Mouse (Mus musculus) spleen, postnatal 10 days (tissue): Measurements from ENCODE around the gene Sqstm1.
A peak's percentile ranks its signal among the peaks of the same experiment; 100 is the strongest.
"Not testable (repeated sequence)": the region's sequence is repeated elsewhere in the genome, so short reads cannot be mapped to it uniquely, and the experiment has no call there.

Experiments used
- DNase-seq, 2 experiments: peaks; one replicate each; pipeline ENCODE4 v3.0.0; 2021 to 2022; ENCODE audit warnings: low spot score in 2 of 2

The Sqstm1 gene

DNA sequence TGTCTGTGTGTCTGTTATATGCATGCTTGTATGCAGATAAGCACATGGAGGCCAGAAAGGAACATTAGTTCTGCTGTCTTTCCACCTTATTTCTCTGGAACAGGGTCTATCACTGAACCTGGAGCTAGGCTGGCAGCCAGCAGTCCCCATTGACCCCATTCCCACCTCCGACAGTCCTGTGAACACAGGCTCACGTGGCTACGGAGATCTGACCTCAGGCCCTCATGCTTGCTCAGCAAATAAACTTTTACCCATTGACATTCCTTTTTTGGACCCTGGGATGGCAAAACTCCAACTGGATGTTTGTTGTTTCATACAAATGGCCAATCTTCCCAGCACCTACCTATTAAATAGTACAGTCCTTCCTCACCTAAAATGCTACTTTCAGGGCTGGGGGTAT lies 34.3 kb downstream of the Sqstm1 start:
- DNase-seq: no peak

DNA sequence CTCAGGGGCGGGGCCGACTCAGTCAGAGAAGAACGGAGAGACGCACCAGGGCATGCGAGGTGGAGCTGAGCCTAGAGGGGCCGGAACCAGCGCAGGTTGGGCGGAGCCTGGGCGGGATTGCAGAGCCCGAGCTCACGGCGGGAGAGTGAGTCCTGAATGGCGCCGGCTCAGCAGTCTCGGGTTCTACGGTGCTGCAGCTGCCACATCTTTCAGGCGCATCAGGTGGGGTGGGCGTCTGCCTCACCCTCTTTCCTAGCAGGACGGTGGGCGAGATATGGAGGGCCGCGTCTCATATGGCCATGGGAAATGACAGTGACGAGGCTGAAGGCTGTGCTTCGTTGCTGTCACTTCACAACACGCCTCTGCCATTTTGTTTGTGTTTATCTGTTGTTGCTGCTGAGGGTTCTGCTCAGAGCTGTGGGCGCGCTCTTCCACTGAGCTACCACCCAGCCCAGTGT lies 35.9 kb downstream of the Sqstm1 start:
- peak; percentile 98 to 100 for DNase-seq

DNA sequence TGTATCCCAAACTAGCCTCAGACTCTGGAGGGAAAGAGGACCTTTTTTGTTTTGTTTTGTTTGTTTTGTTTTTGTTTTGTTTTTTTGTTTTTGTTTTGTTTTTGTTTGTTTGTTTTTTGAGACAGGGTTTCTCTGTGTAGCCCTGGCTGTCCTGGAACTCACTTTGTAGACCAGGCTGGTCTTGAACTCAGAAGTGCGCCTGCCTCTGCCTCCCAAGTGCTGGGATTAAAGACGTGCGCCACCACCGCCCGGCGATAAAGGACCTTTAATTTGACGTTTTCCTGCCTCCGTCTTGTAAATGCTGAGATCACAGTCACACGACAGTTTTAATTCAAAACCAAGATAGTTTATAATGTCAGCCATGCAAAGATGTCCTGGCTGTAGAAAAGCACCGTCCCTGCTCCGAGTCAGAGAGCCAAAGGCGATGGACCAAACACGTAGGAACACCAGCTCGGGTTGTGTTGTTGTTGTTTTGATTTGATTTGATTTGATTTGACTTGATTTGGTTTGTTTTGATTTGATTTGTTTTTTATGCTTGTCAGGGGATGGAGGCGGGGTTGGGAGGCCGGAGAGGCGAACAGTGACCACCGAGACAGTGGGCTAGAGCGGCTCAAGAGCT lies 36.4 kb downstream of the Sqstm1 start, which contains the start of gene Mrnip:
Gene Mrnip, plus strand, starts transcription at position 334 of the 619 bp plus-strand sequence.
- not testable (repeated sequence) for DNase-seq

DNA sequence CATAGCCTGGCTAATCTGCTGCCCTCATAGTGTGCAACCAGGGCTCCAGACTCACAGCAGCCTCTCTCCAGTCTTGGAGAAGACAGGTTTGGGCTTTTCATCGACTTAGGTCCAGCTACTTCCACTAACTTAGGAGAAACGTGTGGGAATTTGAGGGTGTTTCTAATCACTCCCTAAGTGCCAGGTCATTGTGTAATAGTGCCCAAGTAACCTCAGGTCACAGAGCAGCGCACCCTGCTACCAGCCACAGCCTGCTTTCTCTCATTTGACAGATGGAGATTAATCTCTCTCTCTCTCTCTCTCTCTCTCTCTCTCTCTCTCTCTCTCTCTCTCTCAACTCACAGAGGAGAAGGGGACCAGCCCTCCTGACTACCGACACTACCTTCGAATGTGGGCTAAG lies 42.3 kb downstream of the Sqstm1 start:
- no peak for DNase-seq

DNA sequence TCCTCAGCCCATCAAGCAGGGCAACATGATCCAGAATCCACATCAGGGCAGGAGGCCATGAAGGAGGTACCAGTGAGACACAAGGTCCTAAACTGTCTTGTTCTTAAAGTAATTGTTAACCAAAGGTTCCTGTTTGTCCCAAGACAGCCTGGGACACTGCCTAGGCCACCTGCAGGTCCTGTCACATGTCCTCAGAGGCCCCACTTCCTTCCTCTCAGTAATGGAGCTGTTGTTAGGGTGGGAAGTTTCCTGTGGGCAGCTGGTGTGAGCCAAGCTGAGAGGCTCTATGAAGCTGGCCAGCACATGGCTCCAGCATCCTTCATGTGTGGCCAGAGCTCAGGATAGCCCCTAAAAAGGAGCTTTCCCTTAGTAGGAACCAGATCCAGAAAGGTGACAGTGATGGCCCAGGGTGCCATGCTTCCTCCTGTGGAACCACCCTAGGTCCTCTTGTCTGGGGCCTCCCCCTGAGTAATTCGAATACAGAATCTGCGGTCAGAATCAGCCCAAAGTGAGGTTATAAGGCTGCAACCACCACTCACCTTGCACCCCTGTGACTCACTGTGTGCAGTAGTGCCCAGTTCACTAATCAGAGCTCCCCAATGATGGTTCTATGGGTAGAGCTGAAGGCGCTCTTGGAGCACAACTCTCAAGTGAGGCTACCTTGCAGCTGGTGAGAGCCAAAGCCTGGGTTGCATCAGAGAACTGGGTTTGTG lies 48.1 kb downstream of the Sqstm1 start:
- peak in 1 of 2 experiments; percentile 14 for DNase-seq

DNA sequence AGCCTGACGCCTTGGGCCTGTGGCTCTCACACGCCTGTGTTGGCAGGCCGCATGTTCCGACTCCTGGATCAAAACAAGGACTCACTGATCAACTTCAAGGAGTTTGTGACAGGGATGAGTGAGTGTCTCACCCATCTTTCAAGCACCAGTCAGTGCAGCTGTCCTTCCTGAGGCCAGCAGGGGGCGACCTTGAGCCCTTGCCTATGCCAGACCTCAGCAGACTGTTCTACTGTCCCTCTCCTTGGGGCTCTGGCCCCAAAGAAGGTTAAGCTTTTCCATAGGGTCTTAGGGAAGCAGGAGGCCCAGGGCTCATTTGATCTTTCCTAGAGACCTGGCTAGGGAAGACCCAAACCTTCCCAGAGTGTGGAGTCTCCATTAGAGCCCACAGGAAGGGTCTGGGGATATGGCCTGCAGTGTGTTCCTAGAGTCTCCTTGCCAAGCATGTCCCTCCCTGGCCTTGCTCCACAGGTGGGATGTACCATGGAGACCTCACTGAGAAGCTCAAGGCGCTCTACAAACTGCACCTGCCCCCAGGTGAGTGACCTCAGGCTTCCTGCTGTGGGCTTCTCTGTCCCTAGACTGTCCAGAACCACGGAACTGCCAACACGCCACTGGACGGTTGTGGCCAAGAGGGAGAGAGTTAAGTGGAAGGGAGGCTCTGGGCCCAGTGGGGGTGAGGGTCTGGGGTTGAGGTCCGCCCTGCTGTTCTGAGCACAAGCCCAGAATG lies 48.9 kb downstream of the Sqstm1 start:
- DNase-seq: peak; percentile 64 to 84

DNA sequence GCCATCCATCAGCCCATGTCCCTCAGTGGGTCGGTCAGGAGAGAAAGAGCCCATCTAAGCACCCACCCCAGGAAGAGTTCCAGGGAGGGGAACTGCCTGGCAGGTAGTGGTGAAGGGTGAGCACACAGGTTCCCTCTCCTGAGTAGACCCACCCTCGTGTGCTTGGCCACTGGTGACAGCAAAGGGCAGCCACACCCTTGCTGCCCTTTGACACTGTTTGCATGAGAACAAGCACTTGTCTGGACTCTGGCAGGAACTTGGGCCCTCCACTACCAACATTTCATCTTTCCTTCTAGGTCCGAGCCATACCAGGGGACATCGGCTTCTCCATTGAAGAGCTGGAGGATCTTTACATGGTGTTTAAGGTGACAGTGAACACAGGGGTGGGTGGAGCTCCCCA lies 51.3 kb downstream of the Sqstm1 start:
- no peak for DNase-seq

DNA sequence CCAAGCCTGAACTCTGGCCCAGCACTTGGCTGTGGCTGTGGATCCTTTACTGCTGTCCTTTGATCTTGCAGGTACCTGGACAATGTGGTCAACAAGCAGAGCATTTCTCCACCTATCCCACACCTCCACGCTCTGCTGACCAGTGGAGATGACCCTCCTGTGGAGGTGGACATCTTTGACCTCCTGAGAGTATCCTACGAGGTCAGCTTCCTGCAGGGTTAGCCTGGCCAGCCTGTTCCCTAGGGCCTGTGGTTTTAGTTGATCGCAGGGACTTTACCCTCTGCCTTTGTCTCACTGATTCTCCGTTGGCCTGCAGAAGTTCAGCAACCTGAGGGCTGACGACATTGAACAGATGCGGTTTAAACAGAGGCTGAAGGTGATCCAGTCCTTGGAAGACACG lies 52.3 kb downstream of the Sqstm1 start:
- no peak for DNase-seq

DNA sequence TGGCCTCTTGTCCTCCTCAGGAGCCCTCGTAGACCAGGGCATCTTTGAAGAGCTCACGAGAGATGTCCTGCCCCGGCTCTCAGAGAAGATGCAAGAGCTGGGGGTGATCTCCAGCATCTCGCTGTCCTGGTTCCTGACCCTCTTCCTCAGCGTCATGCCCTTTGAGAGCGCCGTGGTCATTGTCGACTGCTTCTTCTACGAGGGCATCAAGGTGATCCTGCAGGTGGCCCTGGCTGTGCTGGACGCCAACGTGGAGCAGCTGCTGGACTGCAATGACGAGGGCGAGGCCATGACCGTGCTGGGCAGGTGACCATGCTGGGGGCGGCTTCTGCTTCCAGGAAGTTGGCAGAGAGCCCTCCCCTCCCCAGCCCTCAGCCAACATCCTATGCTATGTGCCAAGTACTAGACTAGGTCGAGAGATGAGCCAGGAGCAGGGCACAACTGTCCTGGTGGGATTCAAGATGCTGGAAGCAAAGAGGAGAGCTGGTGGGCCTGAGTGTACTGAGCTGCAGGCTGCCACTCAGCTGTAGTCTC lies 53.8 kb downstream of the Sqstm1 start:
- DNase-seq: no peak

DNA sequence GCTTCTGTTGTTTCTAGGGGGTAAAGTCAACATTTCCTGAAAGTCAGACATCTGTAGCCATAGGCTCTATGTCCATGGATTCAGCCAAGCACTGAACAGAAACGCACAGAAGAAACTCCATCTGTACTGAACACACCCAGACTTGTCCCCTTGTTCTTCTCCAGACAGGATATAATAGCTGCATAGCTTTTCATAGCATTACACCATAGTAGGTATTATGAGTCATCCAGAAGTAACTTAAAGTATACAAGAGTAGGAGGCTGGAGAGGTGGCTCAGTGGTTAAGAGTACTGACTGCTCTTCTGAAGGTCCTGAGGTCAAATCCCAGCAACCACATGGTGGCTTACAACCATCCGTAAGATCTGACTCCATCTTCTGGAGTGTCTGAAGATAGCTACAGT lies 54.8 kb downstream of the Sqstm1 start:
- DNase-seq: no peak

DNA sequence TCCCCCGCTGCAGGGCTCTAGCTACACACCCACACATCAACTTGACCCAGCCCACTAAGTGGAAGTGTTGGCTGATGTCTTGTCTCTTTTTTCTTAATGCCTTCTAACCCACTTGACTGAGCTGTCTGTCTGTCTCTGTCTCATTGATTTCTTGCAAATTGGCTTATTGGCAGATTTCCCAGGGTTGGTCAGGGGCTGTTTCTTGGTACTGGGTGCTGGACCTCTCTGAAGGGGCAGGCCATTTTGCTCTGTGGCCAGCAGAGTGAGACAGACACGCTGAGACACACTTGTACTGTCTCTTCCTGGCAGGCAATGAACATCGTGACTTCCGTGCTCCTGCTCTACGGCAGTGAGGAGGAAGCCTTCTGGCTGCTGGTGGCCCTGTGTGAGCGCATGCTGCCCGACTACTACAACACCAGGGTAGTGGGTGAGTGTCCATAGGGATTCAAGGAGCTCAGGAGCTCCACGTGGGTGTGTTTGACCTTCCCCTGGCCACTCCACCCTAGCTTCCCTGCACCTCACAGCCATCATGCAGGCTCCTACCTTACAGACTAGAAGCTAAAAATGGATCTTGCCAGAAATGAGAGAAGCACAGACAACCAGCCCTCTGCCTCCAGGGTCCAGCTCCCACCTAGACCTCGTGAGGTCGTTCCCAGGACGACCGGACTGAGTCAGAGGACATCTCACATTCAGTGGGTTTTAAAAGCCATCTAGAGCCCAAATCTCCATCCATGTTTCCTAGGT lies 55.7 kb downstream of the Sqstm1 start:
- DNase-seq: no peak

DNA sequence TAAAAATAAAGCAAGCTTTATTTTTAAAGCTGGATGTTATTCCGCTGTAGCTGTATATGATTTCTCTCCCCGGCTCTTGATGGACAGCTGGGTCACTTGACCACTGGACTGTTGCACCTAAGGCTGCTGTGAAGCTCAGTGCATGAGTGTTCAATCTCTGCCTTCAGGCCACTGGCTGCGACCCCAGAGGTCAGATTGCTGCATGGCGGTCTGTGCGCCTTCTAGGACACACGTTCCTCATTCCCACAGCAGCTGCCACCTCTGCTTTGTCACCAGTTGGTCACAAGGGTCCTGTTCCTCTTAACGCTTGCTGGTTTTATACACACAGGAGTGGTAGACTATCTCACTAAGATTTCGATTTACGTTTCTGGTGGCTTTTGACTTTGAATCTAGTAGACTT lies 56.5 kb downstream of the Sqstm1 start:
- DNase-seq: no peak

DNA sequence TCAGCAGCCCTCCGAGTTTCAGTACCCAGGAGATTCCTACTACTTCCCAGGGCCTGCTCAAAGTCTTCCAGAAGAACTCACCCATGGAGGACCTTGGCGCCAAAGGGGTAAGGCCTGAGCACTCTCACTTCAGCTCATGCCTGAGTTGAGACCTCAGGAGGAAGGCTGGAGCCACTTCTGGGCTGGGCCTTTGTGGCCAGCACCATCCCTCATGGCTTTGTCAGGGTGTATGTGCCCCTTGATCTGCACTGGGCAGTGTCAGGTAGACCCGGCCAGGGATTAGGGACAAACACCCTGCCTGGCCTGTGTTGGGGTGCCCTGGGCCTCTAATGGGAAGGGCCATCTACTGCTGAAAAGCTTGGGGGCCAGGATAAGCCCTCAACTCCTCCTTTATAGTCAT lies 59.3 kb downstream of the Sqstm1 start:
- DNase-seq: no peak

DNA sequence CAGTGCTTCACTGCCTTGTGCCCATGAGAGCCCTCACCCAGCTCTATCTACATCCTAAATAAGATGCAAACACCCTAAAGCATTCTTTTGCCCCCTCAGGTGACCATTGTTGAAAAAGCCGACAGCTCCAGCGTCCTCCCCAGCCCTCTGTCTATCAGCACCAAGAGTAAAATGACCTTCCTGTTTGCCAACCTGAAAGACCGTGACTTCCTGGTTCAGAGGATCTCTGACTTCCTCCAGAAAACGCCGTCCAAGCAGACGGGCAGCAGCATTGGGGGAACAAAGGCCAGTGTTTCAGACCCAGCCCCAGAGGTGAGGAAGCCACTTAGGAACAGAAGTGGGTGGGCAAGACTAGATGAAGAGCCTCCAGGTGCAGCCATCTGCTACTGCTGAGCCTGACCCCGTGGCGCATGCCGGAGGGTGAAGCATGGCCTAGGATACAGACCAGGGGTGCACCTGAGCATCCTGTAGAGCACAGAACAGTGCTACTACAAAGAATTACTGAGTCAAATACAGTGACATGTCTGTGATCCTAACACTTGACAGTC lies 61.0 kb downstream of the Sqstm1 start:
- no peak for DNase-seq
